Mouse (Mus musculus) myocyte (in vitro differentiated cells): ENCODE results near the gene Zim1. TPM values are rescaled to one million over a fixed set of nuclear protein-coding genes. Genes with fewer than 3 reads are reported as not detected.

Experiments used
- H3K27me3 ChIP-seq: one replicate; pipeline ENCODE4 v1.6.1; 2011; ENCODE audit not compliant: control insufficient read depth, insufficient read depth, insufficient read length
- H3K36me3 ChIP-seq: one replicate; pipeline ENCODE4 v1.6.1; 2011; ENCODE audit not compliant: control insufficient read depth, insufficient read depth
- H3K4me2 ChIP-seq: one replicate; pipeline ENCODE4 v1.6.1; 2011; ENCODE audit warnings: low read depth, control low read depth
- H3K4me3 ChIP-seq: one replicate; pipeline ENCODE4 v1.5.1; 2011; ENCODE audit warnings: mild to moderate bottlenecking, control low read depth, moderate library complexity
- H3K79me2 ChIP-seq: one replicate; pipeline ENCODE4 v1.6.1; 2011; ENCODE audit not compliant: control insufficient read depth, insufficient read depth
- H3ac ChIP-seq: one replicate; pipeline ENCODE4 v1.6.1; 2011; ENCODE audit not compliant: control insufficient read depth, insufficient read length
- CEBPB ChIP-seq: IDR thresholded peaks from 2 replicates; pipeline ENCODE4 v1.6.1; 2011; ENCODE audit warnings: mild to moderate bottlenecking, moderate library complexity; ENCODE audit not compliant: poor library complexity, insufficient read depth, severe bottlenecking
- E2F4 ChIP-seq: IDR thresholded peaks from one replicate; pipeline ENCODE4 v1.6.1; 2011; ENCODE audit warnings: mild to moderate bottlenecking, control low read depth, moderate library complexity; ENCODE audit not compliant: insufficient read depth
- MAX ChIP-seq: IDR thresholded peaks from one replicate; pipeline ENCODE4 v1.6.1; 2011; ENCODE audit warnings: low read depth, mild to moderate bottlenecking, control low read depth
- MYOD1 ChIP-seq, 3 experiments: IDR thresholded peaks; one replicate each; pipeline ENCODE4 v1.6.1; 2011; ENCODE audit warnings: control low read depth in 2 of 3, low read depth in 2 of 3, mild to moderate bottlenecking in 2 of 3, moderate library complexity in 1 of 3; ENCODE audit not compliant: insufficient read length in 2 of 3, control insufficient read depth in 1 of 3
- MYOG ChIP-seq, 3 experiments: IDR thresholded peaks; one replicate each; pipeline ENCODE4 v1.6.1; 2011; ENCODE audit warnings: control low read depth in 2 of 3, low read depth in 2 of 3, mild to moderate bottlenecking in 2 of 3; ENCODE audit not compliant: insufficient read length in 2 of 3, control insufficient read depth in 1 of 3, insufficient read depth in 1 of 3
- POLR2A ChIP-seq: IDR thresholded peaks from one replicate; pipeline ENCODE4 v1.6.1; 2011; ENCODE audit warnings: low read depth, mild to moderate bottlenecking, control low read depth, moderate library complexity; ENCODE audit not compliant: insufficient read length
- POLR2AphosphoS2 ChIP-seq: IDR thresholded peaks from one replicate; pipeline ENCODE4 v1.6.1; 2011; ENCODE audit warnings: low read depth, control low read depth; ENCODE audit not compliant: insufficient read length
- REST ChIP-seq: IDR thresholded peaks from one replicate; pipeline ENCODE4 v1.6.1; 2011; ENCODE audit warnings: mild to moderate bottlenecking, control low read depth, moderate library complexity; ENCODE audit not compliant: insufficient read depth, insufficient read length
- SRF ChIP-seq: IDR thresholded peaks from one replicate; pipeline ENCODE4 v1.6.1; 2011; ENCODE audit warnings: low read depth; ENCODE audit not compliant: control insufficient read depth, insufficient read length
- TCF12 ChIP-seq: IDR thresholded peaks from one replicate; pipeline ENCODE4 v1.6.1; 2011; ENCODE audit warnings: mild to moderate bottlenecking, control low read depth; ENCODE audit not compliant: poor library complexity, insufficient read depth, severe bottlenecking
- TCF3 ChIP-seq: IDR thresholded peaks from one replicate; pipeline ENCODE4 v1.6.1; 2011; ENCODE audit warnings: low read depth, control low read depth; ENCODE audit not compliant: insufficient read length
- USF1 ChIP-seq: IDR thresholded peaks from one replicate; pipeline ENCODE4 v1.6.1; 2011; ENCODE audit warnings: low read depth, mild to moderate bottlenecking, control low read depth, moderate library complexity
- polyA plus RNA-seq: library from polyadenylated mRNA; unstranded; fragments of >200 nt; fragmentation: generic; extraction: Trizol; gene quantifications from one replicate; pipeline ENCODE4 v1.2.1, GENCODE M21; 2012; ENCODE audit warnings: missing spikeins

Zim1 gene
- polyA plus RNA-seq, 1 experiment = 2.0 TPM

DNA sequence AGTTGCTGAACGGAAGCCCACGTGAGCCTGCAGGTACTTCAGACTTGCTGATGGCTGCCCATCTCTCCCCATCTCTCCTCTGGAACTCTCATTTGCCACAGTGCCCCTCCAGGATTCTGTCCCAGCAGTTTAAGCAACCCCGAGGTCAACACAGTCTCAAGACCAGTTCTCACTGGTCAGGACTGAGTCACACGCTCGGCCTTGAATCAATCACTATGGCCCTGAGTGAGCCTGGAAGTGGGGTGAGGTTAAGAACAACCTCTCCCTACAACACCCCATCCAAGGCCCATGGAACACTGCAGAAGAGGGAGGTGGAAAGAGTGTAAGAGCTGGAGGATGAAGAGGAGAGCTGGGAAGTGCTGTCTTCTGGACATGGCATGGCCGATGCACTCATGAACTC lies 10.7 kb downstream of the Zim1 start:
- no peak overlapping the region for H3K4me2 ChIP-seq
- no peak overlapping the region for H3ac ChIP-seq
- no peaks in the 10 kb centered on the region for H3K36me3 ChIP-seq
- TF ChIP-seq POLR2AphosphoS2 = no peak
- TF ChIP-seq TCF3 = no peak
- no peak for TF ChIP-seq REST
- no peak for TF ChIP-seq CEBPB
- TF ChIP-seq SRF = no peak
- no peak for TF ChIP-seq USF1
- no peak for TF ChIP-seq MAX
- no peak for TF ChIP-seq POLR2A
- TF ChIP-seq MYOD1 (IDR thresholded peaks at IDR 0.05; ENCODE audit: control insufficient read depth in 1 of 3, insufficient read length in 2 of 3, low read depth in 2 of 3) = no peak
- TF ChIP-seq MYOG (IDR thresholded peaks at IDR 0.05; ENCODE audit: control insufficient read depth in 1 of 3, insufficient read depth in 1 of 3, insufficient read length in 2 of 3, low read depth in 2 of 3) = no peak
- no peak for TF ChIP-seq TCF12
- no peak for TF ChIP-seq E2F4
- no peaks in the 10 kb centered on the region for H3K27me3 ChIP-seq
- no peak overlapping the region for H3K4me3 ChIP-seq
- no peaks in the 10 kb centered on the region for H3K79me2 ChIP-seq

DNA sequence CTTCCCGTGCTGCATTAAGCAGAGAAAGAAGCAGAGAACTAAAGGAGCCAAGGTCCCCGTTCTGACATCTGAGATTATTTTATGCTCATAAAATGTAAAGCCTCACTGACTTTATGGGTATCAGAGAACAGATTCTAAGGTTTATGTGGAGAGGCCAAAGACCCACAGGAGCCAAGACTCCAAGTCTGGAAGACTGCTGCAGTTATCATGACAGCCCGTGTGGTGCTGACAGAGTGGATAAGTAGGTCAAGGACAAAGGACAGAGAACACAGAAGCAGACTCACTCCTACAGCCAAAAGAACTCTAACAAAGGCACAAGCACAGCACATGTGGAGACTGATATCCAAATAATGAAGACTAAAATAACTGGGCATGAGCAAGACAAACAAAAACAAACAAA lies 29.5 kb downstream of the Zim1 start:
- H3K4me2 ChIP-seq = no peak overlapping the region
- H3K79me2 ChIP-seq = no peaks in the 10 kb centered on the region
- no peaks in the 10 kb centered on the region for H3K36me3 ChIP-seq
- TF ChIP-seq TCF12 = no peak
- TF ChIP-seq MYOG (IDR thresholded peaks at IDR 0.05; ENCODE audit: control insufficient read depth in 1 of 3, insufficient read depth in 1 of 3, insufficient read length in 2 of 3, low read depth in 2 of 3) = no peak
- TF ChIP-seq E2F4 = no peak
- TF ChIP-seq POLR2A = no peak
- no peak for TF ChIP-seq TCF3
- no peak for TF ChIP-seq CEBPB
- no peak for TF ChIP-seq REST
- no peak for TF ChIP-seq MYOD1 (IDR thresholded peaks at IDR 0.05; ENCODE audit: control insufficient read depth in 1 of 3, insufficient read length in 2 of 3, low read depth in 2 of 3)
- no peak for TF ChIP-seq SRF
- no peak for TF ChIP-seq POLR2AphosphoS2
- TF ChIP-seq MAX = no peak
- TF ChIP-seq USF1 = no peak
- H3ac ChIP-seq = no peak overlapping the region
- H3K4me3 ChIP-seq = no peak overlapping the region
- no peaks in the 10 kb centered on the region for H3K27me3 ChIP-seq

DNA sequence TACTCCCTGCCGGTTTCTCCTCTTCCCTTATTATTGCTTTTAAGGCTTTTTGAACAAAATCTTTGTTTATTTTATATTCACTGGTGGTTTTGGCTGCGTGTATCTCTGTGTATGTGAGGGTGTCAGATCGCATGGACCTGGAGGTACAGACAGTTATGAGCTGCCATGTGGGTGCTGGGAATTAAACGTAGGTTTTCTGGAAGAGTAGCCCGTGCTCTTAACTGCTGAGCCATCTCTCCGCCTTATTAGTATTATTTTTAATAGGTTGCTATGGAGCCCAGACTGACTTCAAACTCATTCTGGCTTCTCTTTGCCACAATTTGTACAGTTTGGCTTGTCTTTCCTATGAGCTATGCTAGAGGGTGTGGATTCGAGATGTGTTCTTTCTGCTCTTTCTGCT lies 32.8 kb downstream of the Zim1 start:
- no peak for TF ChIP-seq CEBPB
- no peak for TF ChIP-seq SRF
- no peak for TF ChIP-seq POLR2AphosphoS2
- TF ChIP-seq TCF12 = no peak
- no peak for TF ChIP-seq MYOD1 (IDR thresholded peaks at IDR 0.05; ENCODE audit: control insufficient read depth in 1 of 3, insufficient read length in 2 of 3, low read depth in 2 of 3)
- no peak for TF ChIP-seq POLR2A
- no peak for TF ChIP-seq E2F4
- TF ChIP-seq MAX = no peak
- no peak for TF ChIP-seq USF1
- TF ChIP-seq TCF3 = no peak
- no peak for TF ChIP-seq REST
- no peak for TF ChIP-seq MYOG (IDR thresholded peaks at IDR 0.05; ENCODE audit: control insufficient read depth in 1 of 3, insufficient read depth in 1 of 3, insufficient read length in 2 of 3, low read depth in 2 of 3)

DNA sequence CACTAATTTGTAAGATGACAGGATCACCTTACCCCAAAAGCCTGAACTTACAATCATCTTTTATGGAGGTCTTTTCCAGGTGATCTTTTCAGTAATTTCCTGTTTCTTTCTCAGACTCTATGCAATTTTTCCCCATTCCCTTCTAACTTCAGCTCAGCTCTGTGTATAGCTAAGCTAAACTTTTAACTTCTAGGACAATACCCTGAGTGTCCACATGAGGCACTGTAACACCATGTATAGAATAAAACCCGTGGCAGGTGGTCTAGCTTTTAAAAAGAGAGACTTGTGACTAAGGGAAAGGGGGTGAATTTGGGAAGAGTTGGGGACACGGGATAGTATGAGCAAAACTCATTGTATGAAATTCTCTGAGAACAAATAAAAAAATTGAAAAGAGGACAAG lies 36.6 kb downstream of the Zim1 start:
- Histone ChIP-seq H3K4me2 (no peak overlapping the region), H3K27me3 (no peaks in the 10 kb centered on the region), H3K79me2 (no peaks in the 10 kb centered on the region), H3K4me3 (no peak overlapping the region), H3ac (no peak overlapping the region), H3K36me3 (no peaks in the 10 kb centered on the region)
- TF ChIP-seq POLR2A (no peak), TCF3 (no peak), E2F4 (no peak), SRF (no peak), TCF12 (no peak)

More for the DNA sequence above, 32.8 kb downstream of the Zim1 start:
- Histone ChIP-seq H3ac (no peak overlapping the region), H3K4me2 (no peak overlapping the region), H3K27me3 (no peaks in the 10 kb centered on the region), H3K4me3 (no peak overlapping the region), H3K36me3 (no peaks in the 10 kb centered on the region), H3K79me2 (no peaks in the 10 kb centered on the region)

DNA sequence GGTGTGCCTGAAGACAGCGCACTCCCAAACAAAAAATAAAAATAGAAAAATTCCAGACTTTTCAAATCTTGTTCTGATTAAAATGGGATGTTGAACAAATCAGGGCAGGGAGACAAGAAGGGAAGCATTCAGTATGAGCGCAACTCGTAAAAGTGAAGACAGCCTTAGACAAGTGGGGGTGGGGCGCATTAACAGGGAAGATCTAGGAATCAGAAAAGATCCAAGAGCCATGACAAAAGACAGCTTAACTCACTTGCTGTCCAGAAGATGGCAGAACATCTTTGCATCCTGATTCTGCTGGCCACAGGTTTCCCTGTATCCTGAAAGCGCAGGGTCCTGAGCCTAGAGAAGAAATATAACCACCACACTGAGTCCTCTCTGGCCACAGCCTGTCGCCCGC lies 37.6 kb downstream of the Zim1 start:
- Histone ChIP-seq H3K36me3 (no peaks in the 10 kb centered on the region), H3K79me2 (no peaks in the 10 kb centered on the region), H3K27me3 (no peaks in the 10 kb centered on the region), H3ac (no peak overlapping the region), H3K4me3 (no peak overlapping the region), H3K4me2 (no peak overlapping the region)
- TF ChIP-seq MYOD1 (IDR thresholded peaks at IDR 0.05; ENCODE audit: control insufficient read depth in 1 of 3, insufficient read length in 2 of 3, low read depth in 2 of 3) = no peak
- no peak for TF ChIP-seq CEBPB
- TF ChIP-seq USF1 = no peak
- TF ChIP-seq E2F4 = no peak
- TF ChIP-seq POLR2A = no peak
- TF ChIP-seq TCF12 = no peak
- TF ChIP-seq MYOG (IDR thresholded peaks at IDR 0.05; ENCODE audit: control insufficient read depth in 1 of 3, insufficient read depth in 1 of 3, insufficient read length in 2 of 3, low read depth in 2 of 3) = no peak
